Mouse (Mus musculus) heart, embryonic 14.5 days (tissue): ENCODE results near the gene Spata48. TPM values are rescaled to one million over a fixed set of nuclear protein-coding genes. Genes with fewer than 3 reads are reported as not detected.
A peak's percentile ranks its signal among the peaks of the same experiment; 100 is the strongest.

Experiments
- ATAC-seq: fragments of 200-750 bp; cut with Nextera tagmentation; 2 replicates; pipeline ENCODE4 v1.8.0; 2017; ENCODE audit warnings: low read depth, moderate TSS enrichment; ENCODE audit not compliant: insufficient number of reproducible peaks, insufficient read depth, low FRiP score
- H3K27ac ChIP-seq, 2 experiments: fragments of 200-500 bp in 1 of 2; fragments of 300-500 bp in 1 of 2; sonication (generic) in 1 of 2; replicated peaks in 1 of 2; 2 replicates each; pipeline ENCODE4 v1.5.1; 2012 to 2014; ENCODE audit warnings: low read depth in 2 of 2, low read length in 2 of 2, control low read depth in 1 of 2, mild to moderate bottlenecking in 1 of 2, mixed read lengths in 1 of 2; ENCODE audit not compliant: control insufficient read depth in 1 of 2, insufficient read depth in 1 of 2
- H3K27me3 ChIP-seq: fragments of 300-500 bp; sonication (generic); 2 replicates; pipeline ENCODE4 v1.6.1; 2014; ENCODE audit warnings: mild to moderate bottlenecking, low read length, control low read depth; ENCODE audit not compliant: control insufficient read depth, insufficient read depth
- H3K36me3 ChIP-seq: fragments of 300-500 bp; sonication (generic); 2 replicates; pipeline ENCODE4 v1.6.1; 2014; ENCODE audit warnings: mild to moderate bottlenecking, control low read depth, low read length, mixed read lengths; ENCODE audit not compliant: control insufficient read depth, insufficient read depth
- H3K4me1 ChIP-seq, 2 experiments: fragments of 200-500 bp in 1 of 2; fragments of 300-500 bp in 1 of 2; sonication (generic) in 1 of 2; 2 replicates each; pipeline ENCODE4 v1.6.1; 2012 to 2014; ENCODE audit warnings: low read length in 2 of 2, control low read depth in 1 of 2, mixed read lengths in 1 of 2; ENCODE audit not compliant: control insufficient read depth in 2 of 2, insufficient read depth in 2 of 2
- H3K4me2 ChIP-seq: fragments of 300-500 bp; sonication (generic); 2 replicates; pipeline ENCODE4 v1.6.1; 2014; ENCODE audit warnings: mild to moderate bottlenecking, low read length
- H3K4me3 ChIP-seq, 2 experiments: fragments of 200-500 bp in 1 of 2; fragments of 300-500 bp in 1 of 2; sonication (generic) in 1 of 2; 2 replicates each; pipeline ENCODE4 v1.5.1; 2012 to 2014; ENCODE audit warnings: low read length in 2 of 2, mild to moderate bottlenecking in 2 of 2, control low read depth in 1 of 2, low read depth in 1 of 2, moderate library complexity in 1 of 2; ENCODE audit not compliant: control insufficient read depth in 1 of 2, insufficient read depth in 1 of 2
- H3K9ac ChIP-seq: fragments of 300-500 bp; sonication (generic); 2 replicates; pipeline ENCODE4 v1.6.1; 2014; ENCODE audit warnings: mild to moderate bottlenecking, low read length
- H3K9me3 ChIP-seq: fragments of 300-500 bp; sonication (generic); 2 replicates; pipeline ENCODE4 v1.6.1; 2016; ENCODE audit warnings: low read length, control low read depth; ENCODE audit not compliant: control insufficient read depth
- WGBS: fragments of 180-500 bp; shearing (Covaris S2); extraction: QIAGEN DNeasy Blood & Tissue Kit; methylation state at CpG from one replicate; pipeline ENCODE4 v1.1.7; 2014; 5-methylcytosine and 5-hydroxymethylcytosine counted together
- polyA plus RNA-seq: library from polyadenylated mRNA; unstranded; fragments of >200 nt; fragmentation: Nextera tagmentation; extraction: Ambion mirVana; gene quantifications from 2 replicates; pipeline ENCODE4 v1.2.1, GENCODE M21; 2014

The Spata48 gene
- polyA plus RNA-seq, 1 experiment from 2014 or later, result 2.2 TPM

GRCm38 (mm10) chr11:11492044-11492443, 30.1 kb downstream of the Spata48 start:
- no peak overlapping the region for H3K4me3 ChIP-seq
- no peaks in the 10 kb centered on the region for H3K9me3 ChIP-seq
- 62% methylated on average over 5 of the region's 5 CpGs for WGBS
- H3K4me2 ChIP-seq, result no peak overlapping the region
- ATAC-seq, result no peak
- H3K9ac ChIP-seq, result no peak overlapping the region
- no peaks in the 10 kb centered on the region for H3K36me3 ChIP-seq
- H3K27me3 ChIP-seq, result no peaks in the 10 kb centered on the region
- no peaks in the 10 kb centered on the region; a peak in 1 of 4 replicates for H3K4me1 ChIP-seq
- no peak overlapping the region for H3K27ac ChIP-seq

DNA sequence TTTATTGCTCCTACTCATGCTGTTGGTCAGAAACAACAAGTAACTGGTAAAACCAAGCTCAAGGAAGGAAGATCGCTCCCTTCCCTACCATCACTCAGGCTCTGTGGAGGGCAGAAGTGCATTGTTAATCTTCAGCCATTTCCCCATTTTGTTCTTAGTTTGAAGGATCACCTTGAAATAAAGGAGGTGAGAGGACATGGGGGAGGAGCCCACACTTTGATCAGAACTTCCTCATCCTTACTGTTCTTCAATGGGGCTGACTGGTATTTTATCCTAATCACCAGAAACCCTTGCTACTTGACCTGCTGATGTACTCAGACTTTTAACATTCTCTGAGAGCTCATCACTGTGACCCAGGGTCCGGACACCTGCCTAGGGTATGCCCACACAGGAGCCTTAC, 33.8 kb downstream of the Spata48 start:
- Histone ChIP-seq H3K4me3 (no peak overlapping the region), H3K36me3 (no peaks in the 10 kb centered on the region), H3K4me2 (no peak overlapping the region), H3K27ac (no peak overlapping the region), H3K4me1 (no peaks in the 10 kb centered on the region; a peak in 1 of 4 replicates), H3K27me3 (no peaks in the 10 kb centered on the region), H3K9ac (no peak overlapping the region), H3K9me3 (no peaks in the 10 kb centered on the region)
- ATAC-seq, result no peak
- WGBS, result 79% methylated on average over 2 of the region's 2 CpGs

DNA sequence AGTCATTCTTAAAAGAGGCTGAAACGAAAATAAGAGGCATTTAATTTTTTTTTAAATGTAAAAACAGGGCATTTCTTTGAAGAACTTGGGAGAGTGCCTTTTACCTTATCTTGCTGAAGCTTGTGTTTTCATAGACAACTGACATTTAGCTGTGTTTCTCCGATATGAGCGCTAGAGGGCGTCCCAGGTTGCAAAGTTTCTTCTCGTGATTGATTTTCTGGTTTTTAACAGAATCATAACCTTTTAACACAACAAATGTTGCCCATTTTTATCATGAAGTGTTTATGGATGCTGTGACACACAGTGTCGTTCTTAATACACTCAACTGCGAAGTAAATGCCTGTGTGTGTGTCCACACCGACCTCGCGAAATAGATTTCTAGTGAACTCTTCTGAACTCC, 38.0 kb downstream of the Spata48 start:
- no peaks in the 10 kb centered on the region for H3K36me3 ChIP-seq
- no peaks in the 10 kb centered on the region; a peak in 1 of 4 replicates for H3K4me1 ChIP-seq
- H3K27me3 ChIP-seq, result no peaks in the 10 kb centered on the region
- H3K9me3 ChIP-seq, result no peaks in the 10 kb centered on the region
- no peak overlapping the region for H3K4me3 ChIP-seq
- 21% methylated on average over 10 of the region's 10 CpGs for WGBS
- no peak overlapping the region; the same call in 1 of the 2 replicates for H3K9ac ChIP-seq
- ATAC-seq, result no peak
- peak overlapping the region; percentile 35 for H3K4me2 ChIP-seq
- H3K27ac ChIP-seq, result no peak overlapping the region

GRCm38 (mm10) chr11:11506187-11506586, 44.3 kb downstream of the Spata48 start:
- no peak for ATAC-seq
- H3K9me3 ChIP-seq, result no peaks in the 10 kb centered on the region
- no peak overlapping the region for H3K27ac ChIP-seq
- no peak overlapping the region for H3K4me2 ChIP-seq
- no peaks in the 10 kb centered on the region for H3K36me3 ChIP-seq
- H3K9ac ChIP-seq, result no peak overlapping the region
- no peaks in the 10 kb centered on the region for H3K4me1 ChIP-seq
- H3K27me3 ChIP-seq, result no peaks in the 10 kb centered on the region
- 61% methylated on average over 2 of the region's 2 CpGs for WGBS
- H3K4me3 ChIP-seq, result no peak overlapping the region

GRCm38 (mm10) chr11:11509413-11509812, 47.5 kb downstream of the Spata48 start:
- no peaks in the 10 kb centered on the region for H3K36me3 ChIP-seq
- no peak overlapping the region for H3K4me2 ChIP-seq
- H3K27ac ChIP-seq, result no peak overlapping the region
- no peaks in the 10 kb centered on the region for H3K27me3 ChIP-seq
- H3K9ac ChIP-seq, result no peak overlapping the region
- 71% methylated on average over 2 of the region's 2 CpGs for WGBS
- ATAC-seq, result no peak
- H3K4me3 ChIP-seq, result no peak overlapping the region
- no peaks in the 10 kb centered on the region for H3K9me3 ChIP-seq
- no peaks in the 10 kb centered on the region for H3K4me1 ChIP-seq

DNA sequence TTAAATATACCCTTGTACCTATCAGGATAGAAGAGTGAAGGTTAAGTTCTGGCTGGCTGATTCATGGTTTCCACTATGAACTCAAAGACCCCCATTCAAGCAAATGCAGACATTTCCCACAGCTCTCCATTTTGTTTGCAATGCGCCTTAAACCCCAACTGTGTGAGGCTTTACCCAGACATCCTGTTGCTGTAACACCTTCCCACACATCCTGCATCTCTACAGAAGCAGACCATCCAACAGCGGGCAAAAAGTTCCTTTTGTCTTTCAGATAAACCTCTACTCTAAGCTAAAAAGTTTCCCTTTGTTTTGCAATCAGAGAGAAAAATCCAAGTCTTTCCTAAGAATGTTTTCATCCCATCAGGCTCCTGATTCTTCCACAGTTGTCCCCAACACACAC, 50.2 kb downstream of the Spata48 start:
- no peaks in the 10 kb centered on the region for H3K4me1 ChIP-seq
- H3K4me3 ChIP-seq, result no peak overlapping the region
- no peak overlapping the region for H3K4me2 ChIP-seq
- H3K27me3 ChIP-seq, result no peaks in the 10 kb centered on the region
- H3K27ac ChIP-seq, result no peak overlapping the region
- H3K9me3 ChIP-seq, result no peaks in the 10 kb centered on the region
- H3K9ac ChIP-seq, result no peak overlapping the region
- no peak for ATAC-seq
- WGBS, result 37% methylated on average over 2 of the region's 2 CpGs
- no peaks in the 10 kb centered on the region for H3K36me3 ChIP-seq

DNA sequence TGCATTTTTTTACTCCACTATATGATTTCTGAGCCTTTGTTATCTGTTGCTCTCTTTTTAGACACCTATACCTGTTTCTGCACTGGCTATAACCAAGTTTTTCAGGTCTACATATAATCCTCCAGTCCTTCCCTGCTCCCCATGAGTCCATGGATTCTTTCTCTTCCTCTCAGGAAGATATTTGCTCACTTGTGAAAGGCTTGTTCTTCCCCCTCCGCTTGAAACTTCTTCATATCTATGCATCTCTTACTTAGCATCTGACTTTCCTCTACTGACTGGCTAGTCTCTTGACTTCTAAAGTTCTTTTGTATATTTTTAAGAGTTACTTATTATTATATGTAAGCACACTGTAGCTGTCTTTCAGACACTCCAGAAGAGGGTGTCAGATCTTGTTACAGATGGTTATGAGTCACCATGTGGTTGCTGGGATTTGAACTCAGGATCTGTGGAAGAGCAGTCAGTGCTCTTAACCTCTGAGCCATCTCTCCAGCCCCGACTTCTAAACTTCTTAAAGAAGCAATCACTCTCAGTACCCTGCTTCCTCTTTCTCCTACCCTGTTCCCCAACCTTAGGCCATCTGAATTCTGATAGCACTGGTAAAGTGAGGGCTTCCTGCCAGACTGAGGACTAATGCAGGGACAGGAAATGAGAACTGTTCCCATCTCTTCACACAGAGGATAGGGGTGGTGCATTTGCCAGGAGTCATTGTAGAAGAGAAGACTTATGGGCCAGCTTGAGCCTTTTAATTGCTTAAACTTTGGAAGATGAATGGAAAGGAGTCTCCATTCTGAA, 51.3 kb downstream of the Spata48 start:
- Histone ChIP-seq H3K4me1 (no peaks in the 10 kb centered on the region), H3K4me2 (no peak overlapping the region), H3K27me3 (no peaks in the 10 kb centered on the region), H3K9me3 (no peaks in the 10 kb centered on the region), H3K36me3 (no peaks in the 10 kb centered on the region), H3K27ac (no peak overlapping the region), H3K9ac (no peak overlapping the region), H3K4me3 (no peak overlapping the region)
- WGBS, result 57% methylated on average over 2 of the region's 2 CpGs
- no peak for ATAC-seq

- no peaks in the 10 kb centered on the region for H3K27me3 ChIP-seq
- 88% methylated on average over 4 of the region's 4 CpGs for WGBS
- H3K4me1 ChIP-seq, result no peaks in the 10 kb centered on the region
- no peak overlapping the region for H3K4me2 ChIP-seq
- no peak overlapping the region for H3K9ac ChIP-seq
- H3K9me3 ChIP-seq, result no peaks in the 10 kb centered on the region
- no peak overlapping the region for H3K4me3 ChIP-seq
- no peak overlapping the region for H3K27ac ChIP-seq
- no peak for ATAC-seq
- H3K36me3 ChIP-seq, result no peaks in the 10 kb centered on the region
These were observed 53.0 kb downstream of the Spata48 start for GRCm38 (mm10) chr11:11514920-11515319.
